Mouse (Mus musculus): ENCODE data around the gene Mttp.

- TF ChIP-seq CTCF (IDR thresholded peaks at IDR 0.05; ENCODE audit: borderline replicate concordance, control insufficient read depth, extremely low read depth, insufficient read depth, low read length, poor library complexity) (no peak), POLR2A (IDR thresholded peaks at IDR 0.05; ENCODE audit: control insufficient read depth, extremely low read depth, insufficient read depth, low read length, poor library complexity) (no peak)
Observed at GRCm38 (mm10) chr3:138056976-138057375, 87.8 kb downstream of the Mttp start.
